Mouse (Mus musculus): ENCODE data around the gene Chid1. TPM values are rescaled to one million over a fixed set of nuclear protein-coding genes. Genes with fewer than 3 reads are reported as not detected.

Chid1 gene
- total and polyA plus RNA-seq, 3 experiments = 14.4 to 25.1 (median 19.4) TPM

DNA sequence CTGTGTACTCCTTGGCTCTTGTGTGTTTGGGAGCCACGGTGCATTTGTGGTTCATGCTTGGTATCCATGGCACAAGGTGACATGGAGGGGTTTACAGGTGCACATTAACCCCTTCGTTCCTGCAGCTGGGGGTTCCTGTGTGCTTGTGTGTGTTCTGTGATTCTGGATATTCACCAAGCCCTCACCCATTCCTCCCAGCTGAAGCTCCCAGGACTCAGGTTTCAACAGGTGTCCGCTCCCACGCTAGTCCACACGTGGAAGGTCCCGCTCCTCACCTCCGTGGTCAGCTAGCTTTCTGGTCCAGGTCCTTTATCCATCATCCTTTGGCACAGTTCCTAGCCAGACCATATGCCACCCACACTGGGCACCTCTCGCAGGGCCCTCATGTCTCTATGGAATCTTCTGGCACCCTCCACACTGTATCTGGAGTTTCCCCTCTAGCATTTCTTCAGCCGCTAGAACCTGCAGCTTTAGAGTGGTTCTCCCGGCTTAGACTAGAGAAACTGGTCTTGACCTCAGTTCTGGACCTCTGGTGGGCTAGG is 73.0 kb downstream of the Chid1 start:
- ATAC-seq (ENCODE audit: extremely low read depth, insufficient number of reproducible peaks, low FRiP score, poor library complexity, severe bottlenecking) (no peak), DNase-seq (ENCODE audit: low spot score) (no peak)
- peaks cover 83% of the 10 kb centered on the region for H3K4me1 ChIP-seq (ENCODE audit: insufficient read depth, low read depth, low read length)
- H3K4me3 ChIP-seq (ENCODE audit: low read depth, low read length) = peak overlapping the region; percentile 78; the same call in 1 of the 2 replicates
- no peaks in the 10 kb centered on the region for H3K9me3 ChIP-seq (replicated peaks)
- TF ChIP-seq POLR2AphosphoS5 (IDR thresholded peaks at IDR 0.05; ENCODE audit: insufficient replicate concordance, low read depth, low read length) = no peak
- TF ChIP-seq GATA2 (IDR thresholded peaks at IDR 0.05; ENCODE audit: borderline replicate concordance, low read depth, low read length) = no peak
- no peak for TF ChIP-seq GATA1 (IDR thresholded peaks at IDR 0.05; ENCODE audit: borderline replicate concordance, low read length)
- TF ChIP-seq TAL1 (conservative IDR thresholded peaks at IDR 0.05; ENCODE audit: low read depth, low read length) = no peak
- H3K27me3 ChIP-seq (ENCODE audit: insufficient read depth, low read length) = peaks cover 40% of the 10 kb centered on the region
- peaks cover 31% of the 10 kb centered on the region for H3K36me3 ChIP-seq (replicated peaks)

DNA sequence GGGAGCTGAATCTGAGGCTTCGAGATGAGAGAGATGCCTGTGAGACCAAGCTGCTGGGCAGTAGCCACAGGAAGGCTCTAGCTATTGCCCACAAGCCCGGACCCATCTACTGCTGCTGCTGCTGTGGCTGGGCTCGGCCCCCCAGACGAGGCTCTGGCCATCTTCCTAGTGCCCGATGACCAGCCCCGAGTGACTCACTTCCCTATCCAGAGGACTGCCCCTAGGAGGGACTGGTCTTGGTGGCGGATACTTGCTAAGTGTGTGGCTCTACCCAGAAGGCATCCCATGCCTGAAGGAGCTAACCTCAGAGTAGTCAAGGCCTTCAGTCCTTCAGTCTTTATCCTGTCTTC is 73.6 kb downstream of the Chid1 start:
- Histone ChIP-seq H3K9me3 (replicated peaks) (no peaks in the 10 kb centered on the region), H3K36me3 (replicated peaks) (peaks cover 26% of the 10 kb centered on the region), H3K4me3 (ENCODE audit: low read depth, low read length) (no peak overlapping the region), H3K27me3 (ENCODE audit: insufficient read depth, low read length) (peaks cover 46% of the 10 kb centered on the region), H3K4me1 (ENCODE audit: insufficient read depth, low read depth, low read length) (peaks cover 77% of the 10 kb centered on the region)
- no peak for ATAC-seq (ENCODE audit: extremely low read depth, insufficient number of reproducible peaks, low FRiP score, poor library complexity, severe bottlenecking)
- no peak for DNase-seq (ENCODE audit: low spot score)
- TF ChIP-seq GATA1 (IDR thresholded peaks at IDR 0.05; ENCODE audit: borderline replicate concordance, low read length) (no peak), TAL1 (conservative IDR thresholded peaks at IDR 0.05; ENCODE audit: low read depth, low read length) (no peak), CTCF (IDR thresholded peaks at IDR 0.05; ENCODE audit: low read depth, low read length) (no peak), POLR2AphosphoS5 (IDR thresholded peaks at IDR 0.05; ENCODE audit: insufficient replicate concordance, low read depth, low read length) (no peak), GATA2 (IDR thresholded peaks at IDR 0.05; ENCODE audit: borderline replicate concordance, low read depth, low read length) (no peak)

DNA sequence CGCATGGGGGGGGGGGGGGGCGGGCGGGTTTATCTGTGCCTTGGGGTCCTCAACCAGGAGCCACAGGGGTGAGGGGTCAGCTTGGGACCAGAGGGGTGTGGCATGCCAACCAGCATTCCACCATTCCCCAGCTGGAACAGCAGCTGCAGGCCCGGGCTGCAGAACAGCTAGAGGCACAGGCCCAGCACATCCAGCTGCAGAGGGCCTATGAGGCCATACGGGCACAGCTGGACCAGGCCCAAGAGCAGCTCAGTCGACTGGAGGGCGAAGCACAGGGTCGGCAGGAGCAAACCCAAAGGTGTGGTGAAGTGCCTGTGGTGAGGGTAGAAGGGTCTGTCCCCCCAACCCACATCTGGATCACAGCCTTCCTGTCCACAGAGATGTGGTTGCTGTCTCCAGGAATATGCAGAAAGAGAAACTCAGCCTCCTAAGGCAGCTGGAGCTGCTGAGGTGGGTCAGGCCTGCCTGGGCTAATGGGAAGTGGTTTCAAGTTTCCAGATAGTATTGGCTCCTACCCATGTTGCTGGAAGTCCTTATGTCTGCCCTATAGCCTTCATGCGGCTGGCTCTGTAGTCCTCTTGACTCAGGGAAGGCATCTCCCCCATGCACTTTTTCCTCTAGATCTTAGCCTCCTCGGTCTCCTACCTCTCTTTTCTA is 74.1 kb downstream of the Chid1 start:
- peaks cover 73% of the 10 kb centered on the region for H3K4me1 ChIP-seq (ENCODE audit: insufficient read depth, low read depth, low read length)
- H3K36me3 ChIP-seq (replicated peaks) = peaks cover 26% of the 10 kb centered on the region
- no peaks in the 10 kb centered on the region for H3K9me3 ChIP-seq (replicated peaks)
- H3K4me3 ChIP-seq (ENCODE audit: low read depth, low read length) = no peak overlapping the region
- DNase-seq (ENCODE audit: low spot score) (no peak), ATAC-seq (ENCODE audit: extremely low read depth, insufficient number of reproducible peaks, low FRiP score, poor library complexity, severe bottlenecking) (no peak)
- TF ChIP-seq GATA1 (IDR thresholded peaks at IDR 0.05; ENCODE audit: borderline replicate concordance, low read length) = no peak
- TF ChIP-seq CTCF (IDR thresholded peaks at IDR 0.05; ENCODE audit: low read depth, low read length) = no peak
- no peak for TF ChIP-seq GATA2 (IDR thresholded peaks at IDR 0.05; ENCODE audit: borderline replicate concordance, low read depth, low read length)
- no peak for TF ChIP-seq TAL1 (conservative IDR thresholded peaks at IDR 0.05; ENCODE audit: low read depth, low read length)
- no peak for TF ChIP-seq POLR2AphosphoS5 (IDR thresholded peaks at IDR 0.05; ENCODE audit: insufficient replicate concordance, low read depth, low read length)
- peaks cover 50% of the 10 kb centered on the region for H3K27me3 ChIP-seq (ENCODE audit: insufficient read depth, low read length)

DNA sequence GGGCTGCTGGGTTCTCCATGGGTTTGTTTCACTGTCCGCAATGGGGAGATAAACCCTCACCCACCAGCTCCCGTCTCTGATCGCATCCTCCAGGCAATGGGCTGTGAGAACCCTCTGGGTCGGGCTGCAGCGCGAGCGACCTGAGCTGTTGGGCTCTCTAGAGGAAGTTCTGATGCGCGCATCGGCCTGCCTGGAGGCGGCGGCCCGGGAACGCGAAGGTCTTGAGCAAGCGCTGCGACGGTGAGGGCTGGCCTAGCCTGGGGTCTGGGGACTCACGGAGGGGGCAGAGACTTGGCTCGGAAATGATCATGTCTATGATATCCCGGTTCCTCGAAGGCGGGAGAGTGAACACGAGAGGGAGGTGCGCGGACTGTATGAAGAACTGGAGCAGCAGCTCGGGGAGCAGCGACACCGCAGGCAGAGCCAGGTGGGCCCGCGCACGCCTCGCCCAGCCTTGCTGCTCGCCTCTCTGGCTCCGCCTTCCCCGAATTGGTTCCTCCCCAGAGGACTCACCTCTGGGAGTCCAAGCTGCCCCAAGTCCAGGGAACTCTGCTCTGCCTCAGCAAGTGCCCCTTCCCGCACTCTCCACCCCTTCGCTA is 75.0 kb downstream of the Chid1 start:
- no peak for DNase-seq (ENCODE audit: low spot score)
- ATAC-seq (ENCODE audit: extremely low read depth, insufficient number of reproducible peaks, low FRiP score, poor library complexity, severe bottlenecking) = no peak
- Histone ChIP-seq H3K27me3 (ENCODE audit: insufficient read depth, low read length) (peaks cover 50% of the 10 kb centered on the region), H3K9me3 (replicated peaks) (no peaks in the 10 kb centered on the region), H3K36me3 (replicated peaks) (peaks cover 26% of the 10 kb centered on the region), H3K4me3 (ENCODE audit: low read depth, low read length) (0 out of 2 replicates have a peak overlapping the region, but pooled peaks have one; percentile 5), H3K4me1 (ENCODE audit: insufficient read depth, low read depth, low read length) (peaks cover 65% of the 10 kb centered on the region)
- TF ChIP-seq GATA1 (IDR thresholded peaks at IDR 0.05; ENCODE audit: borderline replicate concordance, low read length) = no peak
- no peak for TF ChIP-seq GATA2 (IDR thresholded peaks at IDR 0.05; ENCODE audit: borderline replicate concordance, low read depth, low read length)
- no peak for TF ChIP-seq TAL1 (conservative IDR thresholded peaks at IDR 0.05; ENCODE audit: low read depth, low read length)
- no peak for TF ChIP-seq POLR2AphosphoS5 (IDR thresholded peaks at IDR 0.05; ENCODE audit: insufficient replicate concordance, low read depth, low read length)
- TF ChIP-seq CTCF (IDR thresholded peaks at IDR 0.05; ENCODE audit: low read depth, low read length) = no peak

DNA sequence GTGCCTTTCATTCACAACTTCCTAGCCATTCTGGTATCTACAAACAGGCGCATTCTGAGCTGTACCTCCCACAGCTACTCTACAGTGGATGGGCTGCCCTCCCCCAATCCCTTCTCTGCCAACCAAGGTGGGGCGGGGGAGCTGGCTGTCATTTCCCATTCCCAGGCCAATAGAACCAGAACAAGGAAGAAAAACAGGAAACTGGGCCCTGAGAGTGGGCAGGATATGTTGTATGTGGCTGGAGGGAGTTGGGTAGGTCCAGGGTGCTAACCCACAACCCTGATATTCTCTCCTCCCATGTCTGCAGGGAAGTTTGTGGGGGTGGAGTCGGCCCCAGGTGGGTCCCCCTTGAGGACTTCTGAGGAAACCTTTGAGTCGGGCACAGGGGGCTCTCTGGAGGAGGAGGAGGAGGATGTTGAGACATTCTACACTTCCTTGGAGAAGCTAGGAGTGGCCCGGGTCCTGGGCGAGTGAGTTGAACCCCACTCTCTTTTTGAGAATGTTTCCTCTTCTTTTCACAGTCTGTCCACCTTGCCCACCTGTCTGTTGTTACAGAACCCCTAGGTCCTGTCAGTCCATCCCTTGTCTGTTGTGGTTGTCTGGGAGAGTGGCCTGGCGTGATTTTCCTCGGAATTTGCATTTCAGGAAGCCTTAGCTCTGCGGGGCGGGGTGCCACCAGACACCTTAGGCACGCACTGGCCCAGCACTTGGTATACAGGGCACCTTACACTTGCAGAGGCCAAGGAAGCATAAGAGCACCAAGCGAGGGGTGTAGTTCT is 75.6 kb downstream of the Chid1 start:
- Histone ChIP-seq H3K4me3 (ENCODE audit: low read depth, low read length) (no peak overlapping the region), H3K27me3 (ENCODE audit: insufficient read depth, low read length) (peaks cover 50% of the 10 kb centered on the region), H3K9me3 (replicated peaks) (no peaks in the 10 kb centered on the region), H3K36me3 (replicated peaks) (peaks cover 26% of the 10 kb centered on the region), H3K4me1 (ENCODE audit: insufficient read depth, low read depth, low read length) (peaks cover 58% of the 10 kb centered on the region)
- DNase-seq (ENCODE audit: low spot score) (no peak), ATAC-seq (ENCODE audit: extremely low read depth, insufficient number of reproducible peaks, low FRiP score, poor library complexity, severe bottlenecking) (no peak)
- no peak for TF ChIP-seq TAL1 (conservative IDR thresholded peaks at IDR 0.05; ENCODE audit: low read depth, low read length)
- TF ChIP-seq CTCF (IDR thresholded peaks at IDR 0.05; ENCODE audit: low read depth, low read length) = no peak
- no peak for TF ChIP-seq GATA1 (IDR thresholded peaks at IDR 0.05; ENCODE audit: borderline replicate concordance, low read length)
- no peak for TF ChIP-seq GATA2 (IDR thresholded peaks at IDR 0.05; ENCODE audit: borderline replicate concordance, low read depth, low read length)
- no peak for TF ChIP-seq POLR2AphosphoS5 (IDR thresholded peaks at IDR 0.05; ENCODE audit: insufficient replicate concordance, low read depth, low read length)

Measured in G1E (cell line).